Mouse (Mus musculus): ENCODE measurements at regions not wholly inside any gene's neighbourhood (a gene's known extent, or its start where the extent isn't known, plus 50 kb on each side); places are given as distances from the start of the nearest gene placed in this dataset.

- no peak for TF ChIP-seq CTCF (IDR thresholded peaks at IDR 0.05; ENCODE audit: control insufficient read depth, insufficient read depth, insufficient replicate concordance, low read depth, low read length)
- no peak for TF ChIP-seq POLR2A (IDR thresholded peaks at IDR 0.05; ENCODE audit: control insufficient read depth, low read depth, low read length)
These were observed 244.5 kb downstream of the Dact1 start for GRCm38 (mm10) chr12:71554212-71554611.
